Mouse (Mus musculus) ZHBTc4 (cell line): ENCODE results near the gene Ctu2.
A peak's percentile ranks its signal among the peaks of the same experiment; 100 is the strongest.

ENCODE experiments used
- DNase-seq: peaks from one replicate; pipeline ENCODE4 v3.0.0-alpha.2; 2011; ENCODE audit warnings: low read depth, low spot score

Gene Ctu2

GRCm38 (mm10) chr8:122484831-122485230 is 8.9 kb downstream of the Ctu2 start:
- DNase-seq: no peak

GRCm38 (mm10) chr8:122488387-122488786 is 12.4 kb downstream of the Ctu2 start:
- no peak for DNase-seq

- DNase-seq: peak; percentile 54
Observed at GRCm38 (mm10) chr8:122497016-122497734, 21.2 kb downstream of the Ctu2 start.

- peak; percentile 86 for DNase-seq
Observed at GRCm38 (mm10) chr8:122497912-122498311, 22.0 kb downstream of the Ctu2 start.

- DNase-seq: peak; percentile 82
Observed at GRCm38 (mm10) chr8:122500856-122501255, 24.9 kb downstream of the Ctu2 start.

GRCm38 (mm10) chr8:122511552-122511951 is 35.6 kb downstream of the Ctu2 start:
- DNase-seq: no peak

GRCm38 (mm10) chr8:122512392-122512791 is 36.4 kb downstream of the Ctu2 start:
- DNase-seq: no peak

- no peak for DNase-seq
Observed at GRCm38 (mm10) chr8:122515699-122516098, 39.8 kb downstream of the Ctu2 start.

GRCm38 (mm10) chr8:122517541-122518190 is 41.7 kb downstream of the Ctu2 start:
- DNase-seq: peak; percentile 38

GRCm38 (mm10) chr8:122520611-122521010 is 44.7 kb downstream of the Ctu2 start:
- DNase-seq: no peak

- DNase-seq: peak; percentile 96
Observed at GRCm38 (mm10) chr8:122522796-122523651, 47.1 kb downstream of the Ctu2 start.

- peak; percentile 50 for DNase-seq
Observed at GRCm38 (mm10) chr8:122523652-122524360, 47.9 kb downstream of the Ctu2 start.

- DNase-seq: no peak
Observed at GRCm38 (mm10) chr8:122524506-122524905, 48.6 kb downstream of the Ctu2 start.

- no peak for DNase-seq
Observed at GRCm38 (mm10) chr8:122525004-122525403, 49.1 kb downstream of the Ctu2 start.

- no peak for DNase-seq
Observed at GRCm38 (mm10) chr8:122526084-122526483, 50.1 kb downstream of the Ctu2 start.

GRCm38 (mm10) chr8:122526526-122527170 is 50.7 kb downstream of the Ctu2 start:
- DNase-seq: no peak

GRCm38 (mm10) chr8:122527937-122528336 is 52.0 kb downstream of the Ctu2 start:
- no peak for DNase-seq

- no peak for DNase-seq
Observed at GRCm38 (mm10) chr8:122529159-122529558, 53.2 kb downstream of the Ctu2 start.

- no peak for DNase-seq
Observed at GRCm38 (mm10) chr8:122531312-122531711, 55.4 kb downstream of the Ctu2 start.
